Mouse (Mus musculus): ENCODE measurements around the gene Rpgrip1l. TPM values are rescaled to one million over a fixed set of nuclear protein-coding genes. Genes with fewer than 3 reads are reported as not detected.

Rpgrip1l gene
- polyA plus RNA-seq, 1 experiment from 2014 or later = 10.6 TPM

GRCm38 (mm10) chr8:91217062-91217905 is 95.8 kb downstream of the Rpgrip1l start:
- Histone ChIP-seq H3K9me3 (no peaks in the 10 kb centered on the region), H3K27ac (no peak overlapping the region), H3K36me3 (peaks cover 7% of the 10 kb centered on the region; the same call in 1 of the 2 replicates), H3K9ac (no peak overlapping the region), H3K4me3 (no peak overlapping the region), H3K4me2 (no peak overlapping the region), H3K27me3 (0 out of 2 replicates have a peak, but pooled peaks cover 2% of the 10 kb centered on the region), H3K4me1 (replicated peaks) (peaks cover 12% of the 10 kb centered on the region)
- 93% methylated on average over 5 of the region's 5 CpGs for WGBS
- ATAC-seq (ENCODE audit: low FRiP score) = no peak

- no peaks in the 10 kb centered on the region for H3K36me3 ChIP-seq
- H3K9ac ChIP-seq = no peak overlapping the region
- H3K4me3 ChIP-seq = no peak overlapping the region
- no peak overlapping the region for H3K4me2 ChIP-seq
- H3K9me3 ChIP-seq = no peaks in the 10 kb centered on the region
- H3K4me1 ChIP-seq (replicated peaks) = peaks cover 8% of the 10 kb centered on the region
- WGBS = 57% methylated on average over 3 of the region's 3 CpGs
- H3K27me3 ChIP-seq = no peaks in the 10 kb centered on the region
- no peak overlapping the region for H3K27ac ChIP-seq
- ATAC-seq (ENCODE audit: low FRiP score) = no peak
Measured at GRCm38 (mm10) chr8:91214287-91214686, 98.8 kb downstream of the Rpgrip1l start.

DNA sequence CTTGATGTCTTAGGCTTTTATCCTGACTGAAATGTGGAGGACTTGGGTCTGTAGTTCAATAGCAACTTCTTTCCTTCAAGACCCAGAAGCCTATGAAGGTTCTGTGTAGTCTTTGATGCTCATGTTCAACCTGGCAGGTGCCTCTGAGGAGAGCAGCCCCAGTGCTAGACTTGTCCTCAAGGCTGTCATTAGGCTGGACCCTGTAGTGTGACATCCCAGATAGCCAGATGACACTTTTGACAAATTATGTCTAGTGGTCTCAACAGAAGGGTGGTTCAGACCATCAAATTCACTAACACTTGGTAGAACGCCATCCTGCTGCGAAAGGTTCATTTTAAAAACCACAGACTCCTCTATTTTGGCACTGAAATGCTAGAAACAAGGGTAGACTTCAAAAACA is 100.1 kb downstream of the Rpgrip1l start:
- H3K27ac ChIP-seq = no peak overlapping the region
- H3K4me1 ChIP-seq (replicated peaks) = peaks cover 3% of the 10 kb centered on the region; the same call in 1 of the 2 replicates
- H3K4me2 ChIP-seq = no peak overlapping the region
- ATAC-seq (ENCODE audit: low FRiP score) = no peak
- no peak overlapping the region for H3K4me3 ChIP-seq
- no peaks in the 10 kb centered on the region for H3K36me3 ChIP-seq
- H3K9me3 ChIP-seq = no peaks in the 10 kb centered on the region
- no peaks in the 10 kb centered on the region for H3K27me3 ChIP-seq
- 95% methylated on average over 2 of the region's 2 CpGs for WGBS
- H3K9ac ChIP-seq = no peak overlapping the region

- Histone ChIP-seq H3K27ac (no peak overlapping the region), H3K4me3 (no peak overlapping the region), H3K4me1 (replicated peaks) (no peaks in the 10 kb centered on the region), H3K36me3 (no peaks in the 10 kb centered on the region), H3K27me3 (no peaks in the 10 kb centered on the region; the same call in 1 of the 2 replicates), H3K9ac (no peak overlapping the region), H3K4me2 (no peak overlapping the region), H3K9me3 (no peaks in the 10 kb centered on the region)
- WGBS = 85% methylated on average over 3 of the region's 3 CpGs
- ATAC-seq (ENCODE audit: low FRiP score) = no peak
Measured at GRCm38 (mm10) chr8:91209658-91210057, 103.4 kb downstream of the Rpgrip1l start.

GRCm38 (mm10) chr8:91207676-91208075 is 105.4 kb downstream of the Rpgrip1l start:
- no peak for ATAC-seq (ENCODE audit: low FRiP score)
- 85% methylated on average over 2 of the region's 2 CpGs for WGBS

DNA sequence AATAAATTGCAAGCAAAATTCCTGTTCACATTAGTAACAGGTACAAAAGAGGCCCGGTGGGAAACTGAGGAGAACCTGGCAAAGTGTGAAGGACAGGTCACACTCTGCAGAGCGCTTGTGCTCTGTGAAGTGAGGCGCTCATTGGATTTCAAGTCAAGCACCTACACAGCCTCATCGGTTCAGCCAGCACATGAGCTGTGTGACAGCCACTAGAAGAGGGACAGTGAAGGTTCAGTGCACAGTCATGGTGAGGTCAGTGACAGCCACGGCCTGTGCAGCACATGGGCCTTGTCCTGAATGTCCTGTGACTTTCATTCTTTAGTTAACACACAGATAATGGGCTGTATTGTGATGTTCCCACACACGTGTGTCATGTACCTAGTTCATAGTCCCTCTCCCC is 107.2 kb downstream of the Rpgrip1l start:
- no peak overlapping the region for H3K4me2 ChIP-seq
- no peak overlapping the region for H3K9ac ChIP-seq
- no peak for ATAC-seq (ENCODE audit: low FRiP score)
- H3K36me3 ChIP-seq = no peaks in the 10 kb centered on the region
- no peaks in the 10 kb centered on the region; the same call in 1 of the 2 replicates for H3K27me3 ChIP-seq
- H3K4me1 ChIP-seq (replicated peaks) = no peaks in the 10 kb centered on the region
- WGBS = 85% methylated on average over 6 of the region's 6 CpGs
- H3K4me3 ChIP-seq = no peak overlapping the region
- H3K27ac ChIP-seq = no peak overlapping the region
- no peaks in the 10 kb centered on the region for H3K9me3 ChIP-seq

More at GRCm38 (mm10) chr8:91207676-91208075, 105.4 kb downstream of the Rpgrip1l start:
- Histone ChIP-seq H3K9ac (no peak overlapping the region), H3K36me3 (no peaks in the 10 kb centered on the region), H3K4me3 (no peak overlapping the region), H3K27ac (no peak overlapping the region), H3K4me1 (replicated peaks) (no peaks in the 10 kb centered on the region), H3K9me3 (no peaks in the 10 kb centered on the region), H3K4me2 (no peak overlapping the region), H3K27me3 (no peaks in the 10 kb centered on the region; the same call in 1 of the 2 replicates)

- no peak overlapping the region for H3K9ac ChIP-seq
- H3K4me2 ChIP-seq = no peak overlapping the region
- no peak for ATAC-seq (ENCODE audit: low FRiP score)
- H3K4me3 ChIP-seq = no peak overlapping the region
- H3K27me3 ChIP-seq = peaks cover 4% of the 10 kb centered on the region; the same call in 1 of the 2 replicates
- no peak overlapping the region for H3K27ac ChIP-seq
- H3K4me1 ChIP-seq (replicated peaks) = no peaks in the 10 kb centered on the region
- WGBS = 86% methylated on average over 2 of the region's 2 CpGs
- no peaks in the 10 kb centered on the region for H3K36me3 ChIP-seq
- no peaks in the 10 kb centered on the region for H3K9me3 ChIP-seq
Measured at GRCm38 (mm10) chr8:91201184-91201583, 111.9 kb downstream of the Rpgrip1l start.

DNA sequence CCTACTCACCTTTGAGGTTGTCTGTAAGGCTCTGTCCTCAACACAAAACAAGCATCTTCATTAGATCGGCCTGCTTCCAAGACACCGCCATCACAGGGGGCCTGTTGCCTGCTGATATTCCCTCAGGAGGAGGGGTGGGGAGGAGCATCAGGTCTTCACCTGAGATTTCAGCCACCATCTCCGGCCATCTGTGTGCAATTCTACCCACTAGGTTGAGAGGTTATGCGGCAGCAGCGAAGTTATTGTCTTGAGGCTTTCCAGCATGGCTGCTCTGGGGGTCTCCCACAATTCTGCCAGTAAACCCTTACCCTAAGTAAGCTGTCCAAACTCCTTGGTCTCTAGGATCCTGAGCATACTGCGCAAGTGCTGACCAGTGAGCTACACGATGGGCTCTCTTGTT is 113.2 kb downstream of the Rpgrip1l start, which contains the start of gene Aktip:
Aktip (minus strand) TSS at position 101 of the 400 bp plus-strand sequence.
- no peaks in the 10 kb centered on the region for H3K36me3 ChIP-seq
- H3K27me3 ChIP-seq = 0 out of 2 replicates have a peak, but pooled peaks cover 9% of the 10 kb centered on the region
- 94% methylated on average over 7 of the region's 7 CpGs for WGBS
- no peaks in the 10 kb centered on the region for H3K9me3 ChIP-seq
- ATAC-seq (ENCODE audit: low FRiP score) = no peak
- no peak within 1 kb of the TSS for H3K4me2 ChIP-seq
- no peak within 1 kb of the TSS for H3K27ac ChIP-seq
- no peak within 1 kb of the TSS for H3K4me3 ChIP-seq
- no peak within 1 kb of the TSS for H3K9ac ChIP-seq
- no peaks in the 10 kb centered on the region for H3K4me1 ChIP-seq (replicated peaks)

DNA sequence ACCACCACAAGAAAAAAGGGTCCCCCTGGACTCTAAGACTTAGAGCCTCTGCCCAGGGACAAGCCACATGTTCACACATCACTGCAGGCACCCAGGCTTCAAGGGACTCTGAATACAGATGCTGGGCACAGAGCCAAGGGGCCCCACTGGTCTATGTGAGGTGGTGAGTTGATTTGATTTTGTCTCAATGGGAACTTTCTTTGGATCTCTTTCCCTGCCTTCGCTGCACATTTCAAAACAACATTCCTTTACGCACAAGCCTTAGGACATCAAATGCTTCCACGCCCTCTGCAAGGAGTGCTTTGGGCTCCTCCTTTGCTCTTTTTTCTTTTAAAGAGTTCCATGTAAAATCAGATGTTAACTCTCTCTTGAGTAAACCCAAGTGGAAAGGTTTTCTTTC is 115.0 kb downstream of the Rpgrip1l start:
- peaks cover 23% of the 10 kb centered on the region; the same call in 1 of the 2 replicates for H3K27me3 ChIP-seq
- WGBS = 72% methylated on average over 3 of the region's 3 CpGs
- H3K9me3 ChIP-seq = no peaks in the 10 kb centered on the region
- H3K36me3 ChIP-seq = no peaks in the 10 kb centered on the region
- H3K9ac ChIP-seq = no peak overlapping the region
- no peak overlapping the region for H3K4me3 ChIP-seq
- no peaks in the 10 kb centered on the region for H3K4me1 ChIP-seq (replicated peaks)
- no peak overlapping the region for H3K4me2 ChIP-seq
- ATAC-seq (ENCODE audit: low FRiP score) = no peak
- H3K27ac ChIP-seq = no peak overlapping the region

DNA sequence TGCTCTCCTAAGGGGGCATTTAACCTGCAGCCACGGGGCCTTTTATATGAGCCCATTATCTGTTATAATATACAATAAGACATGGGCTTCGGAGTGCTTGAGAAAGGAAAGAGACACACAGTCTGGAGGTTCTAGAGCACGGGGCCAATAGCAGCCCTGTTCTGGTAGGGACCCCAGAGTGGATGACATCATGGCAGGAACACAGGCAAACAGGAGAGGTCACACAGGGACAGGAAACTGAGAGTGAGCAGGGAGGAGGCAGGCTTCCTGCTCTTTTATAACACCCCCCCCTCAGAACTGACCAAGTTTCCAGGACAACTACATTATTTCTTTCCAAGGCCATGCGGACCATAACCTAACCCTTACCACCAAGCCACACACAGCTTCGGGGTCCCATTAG is 115.8 kb downstream of the Rpgrip1l start:
- 87% methylated on average over 5 of the region's 5 CpGs for WGBS
- no peaks in the 10 kb centered on the region for H3K4me1 ChIP-seq (replicated peaks)
- no peaks in the 10 kb centered on the region for H3K9me3 ChIP-seq
- no peak overlapping the region for H3K27ac ChIP-seq
- peaks cover 31% of the 10 kb centered on the region for H3K27me3 ChIP-seq
- no peak overlapping the region for H3K9ac ChIP-seq
- H3K4me2 ChIP-seq = no peak overlapping the region
- no peak overlapping the region for H3K4me3 ChIP-seq
- ATAC-seq (ENCODE audit: low FRiP score) = no peak
- no peaks in the 10 kb centered on the region for H3K36me3 ChIP-seq

DNA sequence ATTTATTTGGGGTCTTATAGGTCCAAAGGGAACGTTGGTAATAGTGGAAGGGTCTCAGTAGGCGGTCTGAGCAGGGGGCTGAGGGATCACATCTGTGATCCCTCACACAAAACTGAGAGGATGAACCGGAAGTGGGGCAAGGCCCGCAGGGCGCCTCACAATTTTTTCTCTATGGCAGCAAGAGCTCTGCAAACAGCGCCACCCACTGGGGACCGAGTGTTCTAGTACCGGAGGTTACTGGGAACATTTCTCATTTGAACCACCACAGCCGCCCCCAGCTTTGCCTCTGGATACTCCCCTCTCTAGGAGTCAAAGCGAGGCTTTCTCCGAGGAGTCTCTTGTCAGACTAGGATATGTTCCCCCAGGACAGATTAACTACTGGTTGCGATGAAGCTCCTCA is 116.4 kb downstream of the Rpgrip1l start:
- peaks cover 37% of the 10 kb centered on the region for H3K27me3 ChIP-seq
- H3K9me3 ChIP-seq = no peaks in the 10 kb centered on the region
- no peak overlapping the region for H3K4me2 ChIP-seq
- H3K4me3 ChIP-seq = no peak overlapping the region
- H3K36me3 ChIP-seq = no peaks in the 10 kb centered on the region
- WGBS = 76% methylated on average over 12 of the region's 12 CpGs
- no peak for ATAC-seq (ENCODE audit: low FRiP score)
- H3K27ac ChIP-seq = no peak overlapping the region
- no peak overlapping the region for H3K9ac ChIP-seq
- H3K4me1 ChIP-seq (replicated peaks) = no peaks in the 10 kb centered on the region

DNA sequence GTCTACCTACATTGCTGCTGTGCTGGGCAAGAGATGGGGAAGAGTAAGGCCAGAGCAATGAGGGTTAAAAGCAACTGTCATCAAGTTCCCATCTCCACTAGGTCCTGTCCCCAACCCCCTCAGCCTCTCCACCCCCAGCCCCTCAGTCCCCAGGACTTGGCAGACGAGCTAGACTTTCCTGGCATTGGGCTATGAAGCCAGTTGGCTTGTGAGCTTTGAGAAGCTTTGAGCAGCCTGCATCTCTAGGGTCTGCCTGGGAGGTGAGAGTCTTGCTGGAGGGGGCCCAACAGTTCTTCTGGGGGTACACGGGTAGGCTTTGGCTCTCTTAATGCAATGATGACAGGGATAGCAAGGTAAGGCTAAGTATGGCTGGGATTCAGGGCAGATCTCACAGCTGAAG is 119.0 kb downstream of the Rpgrip1l start:
- H3K9me3 ChIP-seq = no peaks in the 10 kb centered on the region
- peaks cover 55% of the 10 kb centered on the region for H3K27me3 ChIP-seq
- H3K4me1 ChIP-seq (replicated peaks) = peaks cover 5% of the 10 kb centered on the region
- 82% methylated on average over 2 of the region's 2 CpGs for WGBS
- no peaks in the 10 kb centered on the region for H3K36me3 ChIP-seq
- H3K4me2 ChIP-seq = no peak overlapping the region
- H3K27ac ChIP-seq = no peak overlapping the region
- ATAC-seq (ENCODE audit: low FRiP score) = no peak
- no peak overlapping the region for H3K4me3 ChIP-seq
- no peak overlapping the region for H3K9ac ChIP-seq

- Histone ChIP-seq H3K9ac (no peak overlapping the region), H3K9me3 (no peaks in the 10 kb centered on the region), H3K27me3 (peaks cover 59% of the 10 kb centered on the region), H3K4me1 (replicated peaks) (peaks cover 5% of the 10 kb centered on the region), H3K36me3 (no peaks in the 10 kb centered on the region), H3K4me3 (no peak overlapping the region), H3K27ac (no peak overlapping the region), H3K4me2 (no peak overlapping the region)
- WGBS = 89% methylated on average over 5 of the region's 5 CpGs
- no peak for ATAC-seq (ENCODE audit: low FRiP score)
Measured at GRCm38 (mm10) chr8:91192941-91193340, 120.1 kb downstream of the Rpgrip1l start.
